Mouse (Mus musculus) spleen, adult 18-20 months (tissue): Measurements from ENCODE around the gene Tmprss7.

Experiments used
- DNase-seq, 2 experiments: peaks; one replicate each; pipeline ENCODE4 v3.0.0; 2022; ENCODE audit warnings: mixed read lengths in 2 of 2

The Tmprss7 gene

DNA sequence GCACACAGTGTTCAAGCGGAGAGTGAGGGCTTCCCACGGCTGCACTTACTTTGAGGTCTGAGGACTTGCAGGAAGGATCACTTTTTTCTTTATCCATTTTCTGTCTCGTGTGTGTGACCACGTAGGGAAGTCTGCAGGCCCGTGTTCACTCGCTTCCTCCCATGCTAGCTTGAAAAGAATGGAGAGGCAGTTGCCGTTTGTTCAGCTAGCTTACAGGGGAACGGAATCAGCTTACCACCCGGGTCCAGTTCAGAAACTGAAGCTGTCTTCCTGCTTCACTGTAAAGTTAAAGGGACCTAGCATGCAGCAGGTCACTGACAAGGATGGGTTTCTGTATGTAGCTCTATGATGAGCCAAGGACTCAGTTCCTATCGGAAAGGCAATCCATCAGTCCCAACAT lies at the start of gene Tmprss7:
TSS of gene Tmprss7 (minus strand) at position 101 of the 400 bp plus-strand sequence.
- DNase-seq = no peak

- DNase-seq = peak; percentile 94 to 96
These were observed 49.4 kb upstream of the Tmprss7 start, which contains the start of gene Abhd10 for GRCm38 (mm10) chr16:45742615-45743476. TSS of gene Abhd10 (minus strand) at chr16:45742955.

DNA sequence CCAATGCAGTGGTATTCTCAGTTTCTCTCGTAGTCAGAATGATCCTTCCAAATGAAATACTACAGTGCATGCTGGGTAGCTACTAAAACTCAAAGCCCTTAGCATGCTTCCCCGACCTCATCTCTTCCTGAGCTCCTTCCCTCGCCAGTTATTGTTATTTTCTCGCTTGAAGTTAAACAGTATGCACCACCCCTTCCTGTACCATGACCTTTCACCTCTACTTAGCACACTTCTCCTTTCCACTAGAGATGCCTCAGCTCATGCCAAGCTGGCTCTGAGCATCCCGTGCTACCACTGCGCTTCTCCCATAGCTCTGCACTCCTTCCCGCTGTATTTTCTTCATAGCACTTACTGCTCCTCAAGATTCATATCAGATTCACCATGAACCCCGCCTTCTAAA lies 44.4 kb upstream of the Tmprss7 start:
- DNase-seq = no peak

DNA sequence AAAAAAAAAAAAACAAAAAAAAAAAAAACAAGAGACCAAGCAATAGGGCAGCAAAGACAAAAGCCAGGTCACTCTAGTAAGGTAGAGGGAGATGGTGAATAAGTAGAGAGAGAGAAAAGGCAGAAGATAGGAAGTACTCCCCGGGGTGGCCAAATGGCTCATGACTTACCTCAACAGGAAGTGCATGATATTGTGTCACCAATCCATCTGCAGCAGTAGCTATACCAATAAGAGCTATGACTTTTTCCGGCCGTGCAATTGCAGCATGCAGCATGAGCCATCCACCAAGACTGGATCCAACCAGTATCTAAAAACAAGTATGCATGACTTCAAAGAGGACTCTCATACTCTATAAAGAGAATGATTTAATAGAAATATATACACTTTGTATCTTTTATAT lies 43.3 kb upstream of the Tmprss7 start:
- no peak for DNase-seq

- DNase-seq = no peak
These were observed 35.7 kb upstream of the Tmprss7 start for GRCm38 (mm10) chr16:45729163-45729562.

- no peak for DNase-seq
These were observed 31.3 kb upstream of the Tmprss7 start for GRCm38 (mm10) chr16:45724742-45725102.

DNA sequence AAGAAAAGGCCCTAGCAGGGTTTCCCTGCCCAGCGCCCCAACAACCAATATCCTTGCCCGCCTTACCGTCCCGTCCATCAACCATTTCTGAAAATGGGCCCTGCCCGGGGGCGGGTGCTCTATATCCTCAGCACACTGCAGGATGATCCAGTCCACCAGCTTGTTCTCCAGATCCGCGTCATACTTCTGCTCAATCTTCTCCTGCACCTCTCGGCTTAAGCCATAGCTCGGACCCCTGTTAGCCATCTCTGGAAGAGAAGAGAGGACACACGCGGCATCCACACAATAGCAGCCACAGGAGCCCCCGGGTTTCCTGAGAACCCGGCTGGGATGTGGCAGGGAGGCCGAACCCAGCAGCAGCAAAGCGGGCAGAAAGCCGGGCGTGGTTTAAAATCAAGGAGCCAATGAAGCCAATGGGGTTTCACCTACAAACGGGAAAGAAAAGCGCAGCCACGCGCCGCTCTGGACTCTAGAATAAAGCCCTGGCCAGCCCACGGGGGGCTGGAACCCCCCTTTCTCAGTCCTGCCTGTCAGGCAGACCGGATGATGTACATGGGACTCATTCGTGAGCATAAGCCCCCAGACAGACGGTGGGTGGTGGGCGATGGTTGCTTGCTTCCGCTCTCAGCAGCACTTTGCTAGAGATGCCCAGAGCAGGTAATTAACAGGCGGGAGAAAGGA lies 30.7 kb upstream of the Tmprss7 start, which contains the start of gene Tagln3:
TSS of gene Tagln3 (minus strand) at position 548 of the 681 bp plus-strand sequence.
- no peak for DNase-seq

- no peak for DNase-seq
These were observed 29.9 kb upstream of the Tmprss7 start for GRCm38 (mm10) chr16:45723172-45723901.

DNA sequence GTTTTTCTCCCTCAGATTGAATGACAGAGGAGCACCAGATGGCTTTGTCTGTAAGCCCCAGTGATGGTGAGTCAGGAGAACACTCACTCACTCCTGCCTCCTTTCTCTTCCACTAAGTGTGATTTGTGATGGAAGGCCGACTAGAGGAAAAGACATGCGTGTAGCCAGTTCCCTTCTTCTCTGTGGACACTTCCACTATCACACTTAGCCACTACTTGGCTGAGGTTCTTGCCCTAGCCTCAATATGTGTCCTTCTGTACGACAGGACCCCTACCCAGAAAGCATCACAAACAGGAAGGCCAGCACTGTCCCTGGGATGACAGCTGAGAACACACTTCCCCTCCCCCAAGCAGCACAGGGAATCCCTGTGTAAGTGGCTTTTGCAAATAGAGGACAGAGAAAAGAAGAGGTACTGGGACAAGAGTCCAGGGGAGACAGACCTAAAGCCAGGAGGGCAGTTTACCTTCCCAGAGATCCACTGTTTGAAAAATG lies 29.0 kb upstream of the Tmprss7 start:
- DNase-seq = no peak

DNA sequence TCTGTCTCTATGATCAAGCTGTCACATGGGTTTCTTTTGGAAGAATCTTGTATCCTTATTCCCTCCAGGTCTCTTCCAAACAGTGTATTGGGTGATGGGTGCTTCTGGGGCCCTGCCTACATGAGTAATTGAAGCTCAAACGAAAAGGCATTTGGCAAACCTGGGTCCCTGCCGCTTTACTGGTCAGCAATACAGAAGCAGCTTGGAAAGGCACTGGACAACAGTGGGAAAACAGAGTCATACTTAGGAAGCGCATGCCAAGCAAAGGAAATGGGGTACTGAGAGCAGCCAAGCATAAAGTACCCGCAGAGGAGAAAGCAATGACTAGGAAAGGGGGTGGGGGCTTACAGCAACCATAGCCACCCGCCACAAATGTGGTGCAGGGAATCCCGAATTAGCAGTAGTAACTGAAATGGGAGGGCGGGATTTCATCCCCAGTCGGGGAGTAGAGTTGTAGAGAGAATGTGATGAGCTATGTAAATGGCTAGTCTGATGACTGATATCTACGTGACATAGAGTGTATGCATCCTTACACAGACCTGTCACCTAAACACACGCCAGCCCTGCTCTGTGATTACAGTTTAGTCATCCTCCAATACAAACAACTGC lies 26.7 kb upstream of the Tmprss7 start:
- no peak for DNase-seq

GRCm38 (mm10) chr16:45718296-45718695 lies 24.8 kb upstream of the Tmprss7 start:
- DNase-seq = no peak

DNA sequence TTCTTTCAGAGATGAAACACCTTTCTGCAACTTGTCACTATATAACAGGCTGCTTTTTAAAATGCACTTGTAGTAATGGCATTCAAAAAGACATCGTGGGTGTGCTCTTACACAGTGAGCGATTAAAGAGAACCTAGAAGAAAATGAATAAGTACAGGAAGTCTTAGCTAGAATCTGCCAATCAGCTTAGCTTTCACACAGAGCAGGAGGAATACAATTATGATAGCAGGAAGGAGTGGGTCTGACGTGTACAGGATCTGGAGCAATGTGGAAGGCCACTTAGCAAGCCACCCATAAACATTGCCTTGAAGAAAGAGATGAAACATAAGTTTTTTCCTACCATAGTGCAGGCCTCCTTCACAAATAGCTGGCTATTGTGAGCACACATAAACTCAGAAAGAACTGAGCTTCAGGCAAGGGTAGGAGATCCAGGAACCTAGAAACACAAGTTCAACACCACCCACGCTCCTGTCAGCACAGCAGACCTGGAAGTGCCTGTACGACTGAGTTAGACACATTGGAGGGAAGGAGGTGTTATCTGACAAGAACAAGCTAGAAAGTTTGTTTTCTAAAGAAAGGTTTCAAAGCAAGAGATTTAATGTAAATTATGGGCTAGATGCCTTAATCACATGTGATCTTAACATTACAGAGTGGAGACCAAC lies 21.2 kb upstream of the Tmprss7 start:
- DNase-seq = no peak

DNA sequence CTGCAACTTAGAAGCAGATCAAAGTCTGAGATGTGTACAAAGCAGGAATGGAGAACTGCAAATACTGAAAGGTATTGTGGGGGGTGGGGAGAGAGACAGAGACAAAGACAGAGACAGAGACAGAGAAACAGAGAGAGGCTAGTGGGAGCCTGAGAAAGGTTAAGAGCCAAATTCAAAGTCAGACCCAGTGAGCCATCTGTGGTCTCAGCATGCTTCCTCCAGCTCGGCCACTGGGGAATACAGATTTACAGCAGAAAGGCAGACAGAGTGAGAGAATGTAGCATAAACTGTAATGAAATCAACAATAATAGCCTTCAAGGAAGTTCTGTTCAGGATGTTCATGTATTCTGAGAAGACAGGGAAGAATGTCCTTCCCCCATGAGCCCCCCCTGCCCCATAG lies 20.4 kb upstream of the Tmprss7 start:
- no peak for DNase-seq

DNA sequence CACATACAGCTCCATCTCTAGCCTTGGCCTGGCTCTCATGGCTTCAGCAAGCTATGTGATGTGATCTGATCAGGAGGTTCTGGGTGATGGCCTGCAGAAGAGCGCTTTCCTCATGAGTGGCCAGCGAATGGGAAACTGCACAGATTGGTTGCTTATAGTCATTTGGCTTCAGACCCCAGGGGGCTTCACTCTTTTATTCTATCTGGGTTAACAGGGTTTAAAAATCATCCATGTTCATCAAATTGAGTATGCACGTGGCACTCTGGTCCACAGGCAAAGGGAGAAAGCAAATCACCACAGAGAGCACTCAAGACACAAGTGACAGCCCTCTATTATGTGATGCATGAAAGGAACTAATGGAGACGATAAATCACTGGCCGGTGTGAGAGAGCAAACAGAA lies 19.8 kb upstream of the Tmprss7 start:
- DNase-seq = no peak

GRCm38 (mm10) chr16:45711263-45711662 lies 17.8 kb upstream of the Tmprss7 start:
- no peak for DNase-seq

DNA sequence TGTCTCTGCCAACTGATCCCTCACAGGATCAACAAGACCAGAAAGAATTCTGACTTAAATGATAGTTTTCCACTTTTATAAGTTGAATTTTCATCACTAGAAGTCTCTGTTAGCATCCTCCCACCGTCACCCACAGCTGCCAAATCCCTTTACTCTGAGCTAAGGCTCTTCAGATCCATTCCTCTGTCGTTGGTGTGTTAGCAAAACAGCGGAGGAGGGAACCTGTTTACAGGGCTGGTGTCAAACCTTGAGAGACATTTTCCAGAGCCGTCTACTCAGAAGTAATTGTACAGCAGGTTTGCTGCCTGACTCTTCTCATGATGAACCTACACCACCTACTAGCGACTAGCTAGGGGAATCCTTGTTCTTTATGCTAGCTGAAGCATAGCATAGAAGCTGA lies 5.8 kb upstream of the Tmprss7 start:
- DNase-seq = no peak

DNA sequence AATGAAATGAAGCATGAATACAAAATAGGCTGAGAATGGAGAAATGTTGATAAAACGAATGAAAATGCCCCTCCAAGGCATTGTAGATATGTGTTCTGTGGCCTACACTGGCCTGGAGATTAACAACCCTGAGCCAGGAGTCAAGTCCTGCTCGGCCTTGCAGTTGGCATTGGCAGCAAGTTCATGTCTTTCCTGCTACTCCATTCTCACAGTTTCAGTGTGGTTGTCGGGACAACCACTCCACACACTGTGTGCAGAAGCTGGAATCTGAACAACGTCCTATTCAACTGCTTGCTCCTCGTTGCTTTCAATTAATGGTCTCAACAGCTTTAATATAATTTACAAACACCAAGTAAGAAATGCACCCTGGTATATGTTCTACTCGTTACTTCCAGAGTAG lies 4.5 kb upstream of the Tmprss7 start:
- no peak for DNase-seq

GRCm38 (mm10) chr16:45695445-45696160 lies 2.1 kb upstream of the Tmprss7 start:
- DNase-seq = no peak

DNA sequence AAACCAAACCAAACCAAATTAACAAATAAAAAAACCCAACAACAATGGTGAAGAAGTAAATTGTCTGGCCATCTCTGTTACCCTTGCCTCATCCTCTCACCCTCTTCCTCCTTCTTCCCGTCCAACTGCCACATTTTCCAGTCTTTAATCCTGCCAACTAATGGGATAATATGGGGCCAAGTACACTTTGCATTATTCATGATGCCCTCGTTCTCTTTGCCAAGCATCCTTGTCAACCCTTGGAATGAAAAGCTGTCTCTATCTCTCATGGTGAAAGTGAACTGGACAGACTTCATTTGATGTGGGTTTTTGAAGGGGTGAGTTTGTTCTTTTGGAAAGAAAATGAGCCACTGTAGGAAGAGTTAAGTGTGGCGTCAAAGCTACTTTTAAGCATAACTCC lies 607 bp downstream of the Tmprss7 start:
- no peak for DNase-seq

GRCm38 (mm10) chr16:45690178-45690577 lies 3.3 kb downstream of the Tmprss7 start:
- DNase-seq = no peak

GRCm38 (mm10) chr16:45686833-45687232 lies 6.6 kb downstream of the Tmprss7 start:
- no peak for DNase-seq

- DNase-seq = no peak
These were observed 8.2 kb downstream of the Tmprss7 start for GRCm38 (mm10) chr16:45685295-45685694.
